Mouse (Mus musculus) olfactory bulb, adult 2 months (tissue): Measurements from ENCODE around the gene Oaz3. TPM values are rescaled to one million over a fixed set of nuclear protein-coding genes. Genes with fewer than 3 reads are reported as not detected.

Experiments
- H3K27ac ChIP-seq: fragments of 200-500 bp; 2 replicates; pipeline ENCODE4 v1.5.1; 2012; ENCODE audit warnings: low read depth, low read length; ENCODE audit not compliant: insufficient read depth
- H3K4me1 ChIP-seq: fragments of 200-500 bp; 2 replicates; pipeline ENCODE4 v1.6.1; 2012; ENCODE audit warnings: low read length; ENCODE audit not compliant: control insufficient read depth, insufficient read depth
- H3K4me3 ChIP-seq: fragments of 200-500 bp; 2 replicates; pipeline ENCODE4 v1.5.1; 2012; ENCODE audit warnings: mild to moderate bottlenecking, low read depth, low read length, moderate library complexity; ENCODE audit not compliant: insufficient read depth
- CTCF ChIP-seq: fragments of 200-500 bp; IDR thresholded peaks from 2 replicates; pipeline ENCODE4 v1.5.1; 2012; ENCODE audit warnings: low read depth, mild to moderate bottlenecking, low read length, moderate library complexity; ENCODE audit not compliant: insufficient read depth
- POLR2A ChIP-seq: fragments of 200-500 bp; IDR thresholded peaks from 2 replicates; pipeline ENCODE4 v1.6.1; 2012; ENCODE audit warnings: mild to moderate bottlenecking, low read depth, low read length, moderate library complexity; ENCODE audit not compliant: insufficient read depth
- WGBS: fragments of 180-500 bp; shearing (Covaris S2); methylation state at CpG from one replicate; pipeline ENCODE4 v1.1.7; 2018; 5-methylcytosine and 5-hydroxymethylcytosine counted together
- polyA plus RNA-seq: library from polyadenylated mRNA; stranded (reverse); fragments of >200 nt; gene quantifications from 2 replicates; pipeline ENCODE4 v1.2.4, GENCODE M21; 2012; ENCODE audit warnings: low replicate concordance; ENCODE audit not compliant: missing spikeins, insufficient read depth, insufficient read length

Gene Oaz3
- polyA plus RNA-seq, 1 experiment = not detected

DNA sequence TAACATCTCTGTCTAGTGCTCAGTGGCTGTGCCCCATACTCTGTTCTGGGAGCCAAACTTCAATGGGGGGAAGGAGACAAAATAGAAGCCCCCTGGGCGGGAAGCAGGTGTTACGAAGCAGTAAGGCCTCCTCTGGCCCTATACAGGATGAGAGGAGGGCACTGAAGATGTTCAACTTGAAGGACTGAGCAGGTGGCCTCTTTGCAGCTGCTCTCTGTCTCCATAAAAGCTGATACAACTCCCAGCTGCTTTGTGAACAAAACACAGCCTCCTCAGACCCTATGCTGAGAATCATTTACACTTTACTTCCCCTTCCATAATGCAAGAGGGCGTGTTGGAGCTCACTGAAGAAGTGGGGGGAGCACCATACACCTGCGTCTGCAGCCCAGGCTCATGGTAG, 57.0 kb downstream of the Oaz3 start:
- TF ChIP-seq POLR2A = no peak
- TF ChIP-seq CTCF = no peak
- Histone ChIP-seq H3K4me1 (no peaks in the 10 kb centered on the region), H3K4me3 (no peak overlapping the region), H3K27ac (no peak overlapping the region)
- 72% methylated on average over 4 of the region's 4 CpGs for WGBS

GRCm38 (mm10) chr3:94383476-94383875, 60.2 kb downstream of the Oaz3 start:
- H3K27ac ChIP-seq = no peak overlapping the region
- H3K4me1 ChIP-seq = peaks cover 11% of the 10 kb centered on the region
- no peak overlapping the region for H3K4me3 ChIP-seq
- TF ChIP-seq CTCF (no peak), POLR2A (no peak)
- 70% methylated on average over 3 of the region's 3 CpGs for WGBS

Other genes starting within 250 kb of the Oaz3 start
- not detected in 2 replicates for gene Gm5286, start 247.2 kb downstream of the Oaz3 start, polyA plus RNA-seq
- not detected in 2 replicates for gene Gm4778, start 179.9 kb downstream of the Oaz3 start, polyA plus RNA-seq
- gene Them4, start 133.8 kb downstream of the Oaz3 start, polyA plus RNA-seq = not detected in 2 replicates
- not detected in 2 replicates for gene Them5, start 101.8 kb downstream of the Oaz3 start, polyA plus RNA-seq
- not detected in 2 replicates for gene C2cd4d, start 81.5 kb downstream of the Oaz3 start, polyA plus RNA-seq
- gene Rorc, start 71.1 kb downstream of the Oaz3 start, polyA plus RNA-seq = 118 TPM in 1 of 2 replicates, not detected in the other
- gene Lingo4, start 45.4 kb downstream of the Oaz3 start, polyA plus RNA-seq = not detected in 2 replicates
- gene Tdrkh, start 30.6 kb downstream of the Oaz3 start, polyA plus RNA-seq = not detected in 2 replicates
- gene Mrpl9, start 597 bp downstream of the Oaz3 start, polyA plus RNA-seq = not detected in 2 replicates
- 386 TPM in 1 of 2 replicates, not detected in the other for gene Celf3, start 34.4 kb upstream of the Oaz3 start, polyA plus RNA-seq
- not detected in 2 replicates for gene Riiad1, start 36.4 kb upstream of the Oaz3 start, polyA plus RNA-seq
- not detected in 2 replicates for gene Snx27, start 138.8 kb upstream of the Oaz3 start, polyA plus RNA-seq
- not detected in 2 replicates for gene Gm10972, start 199.2 kb upstream of the Oaz3 start, polyA plus RNA-seq
- not detected in 2 replicates for gene Tuft1, start 215.0 kb upstream of the Oaz3 start, polyA plus RNA-seq
- gene Selenbp2, start 249.6 kb upstream of the Oaz3 start, polyA plus RNA-seq = not detected in 2 replicates